Mouse (Mus musculus): Measurements from ENCODE around the gene Gm45717.

Gm45717 gene

DNA sequence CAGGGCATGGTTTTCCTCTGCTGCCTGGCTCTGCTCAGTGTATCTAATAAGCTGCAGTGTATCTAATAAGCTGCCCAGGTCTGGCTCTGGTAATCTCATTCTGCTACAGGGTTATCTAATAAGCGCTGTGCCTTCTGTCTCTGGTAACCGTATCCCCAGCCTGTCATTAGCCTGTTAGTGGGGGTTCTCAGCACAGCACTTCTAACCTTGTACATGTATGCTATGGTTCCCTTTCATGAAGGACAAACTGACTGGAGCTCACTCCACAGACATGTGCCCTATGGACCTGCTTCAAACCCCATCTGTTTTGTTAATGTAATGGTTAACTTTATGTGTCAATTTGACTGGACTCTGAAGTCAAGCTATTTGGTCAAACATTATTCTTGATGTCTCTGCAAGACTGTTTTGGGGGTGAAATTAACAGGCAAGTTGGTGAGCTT lies 50.1 kb downstream of the Gm45717 start:
- no peak for DNase-seq (ENCODE audit: low spot score in 2 of 2)

DNA sequence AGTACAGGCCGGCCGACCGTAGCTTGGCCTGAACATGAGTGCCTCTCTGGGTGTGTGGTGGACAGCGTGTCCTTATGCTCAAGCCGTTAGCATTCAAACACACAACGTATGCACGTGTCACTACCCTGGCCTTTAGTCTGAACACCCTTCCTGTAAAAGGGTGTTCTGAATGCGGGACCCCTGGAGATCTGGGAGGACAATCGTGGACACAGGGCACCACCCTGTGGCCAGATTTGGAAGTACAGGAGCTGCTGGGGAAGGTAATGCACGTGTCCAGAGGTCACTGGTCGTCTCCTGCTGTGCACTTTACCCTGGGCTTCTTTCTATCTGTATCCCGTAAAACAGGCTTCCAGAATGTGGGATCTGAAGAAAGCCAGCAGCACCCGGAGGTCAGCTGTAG lies 52.5 kb downstream of the Gm45717 start:
- DNase-seq (ENCODE audit: low spot score in 2 of 2) = peak; percentile 74 to 84

DNA sequence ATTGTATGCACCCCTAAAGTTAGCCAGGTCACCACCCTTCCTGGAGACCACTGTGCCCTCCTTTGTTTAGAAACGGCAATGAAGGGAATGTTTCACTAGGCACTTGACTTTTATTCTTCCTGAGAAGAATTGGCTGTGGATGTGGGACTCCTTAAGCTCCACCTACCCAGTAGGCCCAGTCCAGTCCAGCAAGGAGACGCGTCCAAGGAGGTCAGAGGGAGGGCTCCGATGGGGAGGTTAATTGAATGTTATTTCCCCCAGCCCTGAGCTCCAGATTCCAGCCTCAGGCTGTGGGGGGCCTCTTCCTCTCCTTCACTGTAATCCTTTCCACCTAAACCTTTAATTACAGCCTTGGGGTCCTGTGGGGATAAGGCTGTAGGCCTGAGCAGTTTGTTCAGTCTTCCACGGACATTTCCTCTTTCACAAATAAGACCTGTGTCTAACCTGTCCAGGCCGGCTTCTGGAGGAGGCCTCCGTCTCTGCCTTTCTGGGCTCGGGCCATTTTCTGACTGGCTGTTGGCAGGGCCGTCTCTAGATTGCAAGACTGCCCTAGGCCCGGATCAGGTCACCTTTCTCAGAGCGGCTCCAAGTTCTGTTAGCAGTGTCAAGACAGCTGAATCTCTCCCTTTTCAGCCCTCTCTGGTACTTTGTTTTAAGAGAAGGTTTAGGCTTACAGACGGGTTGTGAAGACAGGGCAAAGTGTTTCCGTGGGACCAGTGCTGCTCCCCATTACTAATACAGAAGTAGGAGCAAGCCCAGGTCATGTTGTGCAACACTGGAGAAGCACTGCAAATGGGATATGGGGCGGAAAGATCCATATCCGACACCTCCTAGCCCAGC lies 53.5 kb downstream of the Gm45717 start:
- DNase-seq (ENCODE audit: low spot score in 2 of 2) = no peak

DNA sequence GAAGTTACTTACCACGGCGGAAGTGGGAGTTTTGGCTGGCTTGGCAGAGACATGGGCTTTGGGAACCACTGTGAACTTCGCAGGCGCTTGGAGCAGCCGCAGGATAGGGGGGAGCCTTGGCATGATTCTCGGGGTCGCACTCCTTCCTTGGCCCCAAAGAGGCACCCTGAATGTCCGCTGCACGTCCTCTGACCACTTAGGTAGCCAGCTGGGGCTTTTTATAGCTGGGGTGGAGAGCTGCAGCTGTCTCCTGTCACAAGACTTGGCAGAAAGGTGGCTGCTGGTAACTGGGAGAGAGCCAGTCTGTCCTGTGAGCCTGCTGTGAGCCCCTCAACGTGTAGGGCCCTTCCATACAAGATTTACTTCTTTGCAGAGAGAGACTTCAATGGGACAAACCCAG lies 55.5 kb downstream of the Gm45717 start, which contains the start of gene Cox8b:
TSS of gene Cox8b (minus strand) at position 227 of the 400 bp plus-strand sequence.
- no peak for DNase-seq (ENCODE audit: low spot score in 2 of 2)

Measured in right cerebral cortex, postnatal 10 days (tissue).